Mouse (Mus musculus) bone marrow, adult 2 months (tissue): ENCODE measurements around the gene Tubb2b.

Experiments
- CTCF ChIP-seq: fragments of 200-500 bp; IDR thresholded peaks from 2 replicates; pipeline ENCODE4 v1.5.1; 2011; ENCODE audit warnings: low read length, control low read depth; ENCODE audit not compliant: control insufficient read depth, insufficient read depth
- POLR2A ChIP-seq: fragments of 200-500 bp; IDR thresholded peaks from 2 replicates; pipeline ENCODE4 v1.6.1; 2011; ENCODE audit warnings: low read depth, mild to moderate bottlenecking, control low read depth, low read length, borderline replicate concordance; ENCODE audit not compliant: control insufficient read depth

DNA sequence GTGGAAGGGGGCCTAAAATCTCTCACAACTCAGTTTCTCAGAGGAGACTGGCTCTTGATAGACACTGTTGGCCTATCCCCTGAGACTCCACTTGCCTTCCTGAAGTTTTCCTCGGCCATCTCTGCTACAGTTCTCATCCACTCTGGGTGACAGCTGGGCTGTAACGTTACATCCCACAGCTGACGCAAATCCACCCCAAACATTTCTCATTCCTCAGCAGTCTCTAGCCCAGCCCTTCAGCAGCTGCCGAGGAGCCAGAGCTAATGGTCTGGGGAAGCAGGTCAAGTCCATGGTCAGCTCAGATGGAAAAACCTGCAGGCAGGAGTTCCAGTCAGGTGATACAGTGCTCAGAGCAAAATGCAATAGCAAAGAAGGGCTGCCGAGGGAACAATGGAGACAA lies 19.2 kb downstream of the Tubb2b start:
- TF ChIP-seq CTCF (no peak), POLR2A (no peak)
